Mouse (Mus musculus): ENCODE data around the gene Rab20. TPM values are rescaled to one million over a fixed set of nuclear protein-coding genes. Genes with fewer than 3 reads are reported as not detected.
"Not testable (repeated sequence)": the region's sequence is repeated elsewhere in the genome, so short reads cannot be mapped to it uniquely, and the experiment has no call there.

Gene Rab20
- total RNA-seq (2017), result 1.7 TPM in 1 of 2 replicates, not detected in the other

GRCm38 (mm10) chr8:11477811-11478761, at the start of gene Rab20:
TSS of gene Rab20 (minus strand) at chr8:11478710.
- ATAC-seq (replicated peaks; ENCODE audit: low read depth, poor library complexity, severe bottlenecking), result peak; percentile 61

GRCm38 (mm10) chr8:11523331-11523730, 44.8 kb upstream of the Rab20 start:
- ATAC-seq (replicated peaks; ENCODE audit: low read depth, poor library complexity, severe bottlenecking), result no peak

GRCm38 (mm10) chr8:11518676-11519075, 40.2 kb upstream of the Rab20 start:
- no peak for ATAC-seq (replicated peaks; ENCODE audit: low read depth, poor library complexity, severe bottlenecking)

- no peak for ATAC-seq (replicated peaks; ENCODE audit: low read depth, poor library complexity, severe bottlenecking)
Observed at GRCm38 (mm10) chr8:11518056-11518396, 39.5 kb upstream of the Rab20 start.

GRCm38 (mm10) chr8:11517366-11518055, 39.0 kb upstream of the Rab20 start:
- ATAC-seq (replicated peaks; ENCODE audit: low read depth, poor library complexity, severe bottlenecking), result peak; percentile 62

- ATAC-seq (replicated peaks; ENCODE audit: low read depth, poor library complexity, severe bottlenecking), result no peak
Observed at GRCm38 (mm10) chr8:11516292-11516691, 37.8 kb upstream of the Rab20 start.

- ATAC-seq (replicated peaks; ENCODE audit: low read depth, poor library complexity, severe bottlenecking), result no peak
Observed at GRCm38 (mm10) chr8:11513247-11513646, 34.7 kb upstream of the Rab20 start.

GRCm38 (mm10) chr8:11512711-11513110, 34.2 kb upstream of the Rab20 start:
- ATAC-seq (replicated peaks; ENCODE audit: low read depth, poor library complexity, severe bottlenecking), result peak; percentile 39; the same call in 1 of the 2 replicates

GRCm38 (mm10) chr8:11510971-11511370, 32.5 kb upstream of the Rab20 start:
- ATAC-seq (replicated peaks; ENCODE audit: low read depth, poor library complexity, severe bottlenecking), result no peak

- no peak for ATAC-seq (replicated peaks; ENCODE audit: low read depth, poor library complexity, severe bottlenecking)
Observed at GRCm38 (mm10) chr8:11508880-11509279, 30.4 kb upstream of the Rab20 start.

- ATAC-seq (replicated peaks; ENCODE audit: low read depth, poor library complexity, severe bottlenecking), result peak; percentile 81
Observed at GRCm38 (mm10) chr8:11506802-11507201, 28.3 kb upstream of the Rab20 start.

- ATAC-seq (replicated peaks; ENCODE audit: low read depth, poor library complexity, severe bottlenecking), result no peak
Observed at GRCm38 (mm10) chr8:11506074-11506473, 27.6 kb upstream of the Rab20 start.

GRCm38 (mm10) chr8:11503476-11504232, 25.1 kb upstream of the Rab20 start:
- ATAC-seq (replicated peaks; ENCODE audit: low read depth, poor library complexity, severe bottlenecking), result 0 out of 2 replicates have a peak, but pooled peaks have one; percentile 19

- no peak for ATAC-seq (replicated peaks; ENCODE audit: low read depth, poor library complexity, severe bottlenecking)
Observed at GRCm38 (mm10) chr8:11498786-11499485, 20.4 kb upstream of the Rab20 start.

- no peak for ATAC-seq (replicated peaks; ENCODE audit: low read depth, poor library complexity, severe bottlenecking)
Observed at GRCm38 (mm10) chr8:11498281-11498680, 19.8 kb upstream of the Rab20 start.

GRCm38 (mm10) chr8:11497017-11497990, 18.8 kb upstream of the Rab20 start, which contains the start of gene Naxd:
TSS of gene Naxd (plus strand) at chr8:11497506.
- ATAC-seq (replicated peaks; ENCODE audit: low read depth, poor library complexity, severe bottlenecking), result peak; percentile 98

GRCm38 (mm10) chr8:11492340-11492739, 13.8 kb upstream of the Rab20 start:
- ATAC-seq (replicated peaks; ENCODE audit: low read depth, poor library complexity, severe bottlenecking), result not testable (repeated sequence)

GRCm38 (mm10) chr8:11487229-11487628, 8.7 kb upstream of the Rab20 start:
- ATAC-seq (replicated peaks; ENCODE audit: low read depth, poor library complexity, severe bottlenecking), result no peak
